Mouse (Mus musculus): ENCODE measurements at regions not wholly inside any gene's neighbourhood (a gene's known extent, or its start where the extent isn't known, plus 50 kb on each side); places are given as distances from the start of the nearest gene placed in this dataset.
A peak's percentile ranks its signal among the peaks of the same experiment; 100 is the strongest.

GRCm38 (mm10) chr6:36004701-36005100 lies 383.2 kb upstream of the Chrm2 start:
- peak; percentile 28 for DNase-seq

GRCm38 (mm10) chr6:36002090-36002489 lies 385.8 kb upstream of the Chrm2 start:
- no peak for DNase-seq

- peak; percentile 88 for DNase-seq
Measured at GRCm38 (mm10) chr6:35988891-35989290, 399.0 kb upstream of the Chrm2 start.

GRCm38 (mm10) chr6:35940071-35940470 lies 400.4 kb upstream of the Mtpn start:
- DNase-seq: no peak

- peak; percentile 57 for DNase-seq
Measured at GRCm38 (mm10) chr6:35924189-35924588, 384.5 kb upstream of the Mtpn start.

- no peak for DNase-seq
Measured at GRCm38 (mm10) chr6:35897990-35898389, 358.3 kb upstream of the Mtpn start.

- DNase-seq: no peak
Measured at GRCm38 (mm10) chr6:35895692-35896091, 356.0 kb upstream of the Mtpn start.

- DNase-seq: no peak
Measured at GRCm38 (mm10) chr6:35874671-35875070, 335.0 kb upstream of the Mtpn start.

GRCm38 (mm10) chr6:35871388-35871787 lies 331.7 kb upstream of the Mtpn start:
- DNase-seq: no peak

- DNase-seq: no peak
Measured at GRCm38 (mm10) chr6:35864218-35864617, 324.5 kb upstream of the Mtpn start.

GRCm38 (mm10) chr6:35853993-35854392 lies 314.3 kb upstream of the Mtpn start:
- DNase-seq: no peak

GRCm38 (mm10) chr6:35816657-35817056 lies 277.0 kb upstream of the Mtpn start:
- no peak for DNase-seq

GRCm38 (mm10) chr6:35814476-35814875 lies 274.8 kb upstream of the Mtpn start:
- DNase-seq: peak; percentile 41

- no peak for DNase-seq
Measured at GRCm38 (mm10) chr6:35805738-35806137, 266.1 kb upstream of the Mtpn start.

GRCm38 (mm10) chr6:35804041-35804440 lies 264.4 kb upstream of the Mtpn start:
- DNase-seq: no peak

GRCm38 (mm10) chr6:35779706-35780105 lies 240.0 kb upstream of the Mtpn start:
- DNase-seq: no peak

- no peak for DNase-seq
Measured at GRCm38 (mm10) chr6:35770907-35771306, 231.2 kb upstream of the Mtpn start.

- DNase-seq: no peak
Measured at GRCm38 (mm10) chr6:35759606-35760246, 220.0 kb upstream of the Mtpn start.

GRCm38 (mm10) chr6:35746034-35746433 lies 206.3 kb upstream of the Mtpn start:
- no peak for DNase-seq

- DNase-seq: peak; percentile 72
Measured at GRCm38 (mm10) chr6:35705587-35705986, 165.9 kb upstream of the Mtpn start.

- DNase-seq: no peak
Measured at GRCm38 (mm10) chr6:35667062-35667461, 127.4 kb upstream of the Mtpn start.

- DNase-seq: no peak
Measured at GRCm38 (mm10) chr6:35651401-35651800, 111.7 kb upstream of the Mtpn start.

- DNase-seq: no peak
Measured at GRCm38 (mm10) chr6:35645210-35645609, 105.5 kb upstream of the Mtpn start.

GRCm38 (mm10) chr6:35640672-35641071 lies 101.0 kb upstream of the Mtpn start:
- DNase-seq: no peak

- no peak for DNase-seq
Measured at GRCm38 (mm10) chr6:35608336-35608735, 68.6 kb upstream of the Mtpn start.
